Mouse (Mus musculus) central nervous system, embryonic 11.5 days (tissue): ENCODE measurements around the gene Spag16. TPM values are rescaled to one million over a fixed set of nuclear protein-coding genes. Genes with fewer than 3 reads are reported as not detected.

Experiments used
- polyA plus RNA-seq: library from polyadenylated mRNA; depleted of rRNA; stranded (reverse); fragments of >200 nt; gene quantifications from 2 replicates; pipeline ENCODE4 v1.2.3, GENCODE M21; 2012; rRNA removed

Gene Spag16
- 1.4 and 2.0 TPM in 2 replicates for polyA plus RNA-seq

DNA sequence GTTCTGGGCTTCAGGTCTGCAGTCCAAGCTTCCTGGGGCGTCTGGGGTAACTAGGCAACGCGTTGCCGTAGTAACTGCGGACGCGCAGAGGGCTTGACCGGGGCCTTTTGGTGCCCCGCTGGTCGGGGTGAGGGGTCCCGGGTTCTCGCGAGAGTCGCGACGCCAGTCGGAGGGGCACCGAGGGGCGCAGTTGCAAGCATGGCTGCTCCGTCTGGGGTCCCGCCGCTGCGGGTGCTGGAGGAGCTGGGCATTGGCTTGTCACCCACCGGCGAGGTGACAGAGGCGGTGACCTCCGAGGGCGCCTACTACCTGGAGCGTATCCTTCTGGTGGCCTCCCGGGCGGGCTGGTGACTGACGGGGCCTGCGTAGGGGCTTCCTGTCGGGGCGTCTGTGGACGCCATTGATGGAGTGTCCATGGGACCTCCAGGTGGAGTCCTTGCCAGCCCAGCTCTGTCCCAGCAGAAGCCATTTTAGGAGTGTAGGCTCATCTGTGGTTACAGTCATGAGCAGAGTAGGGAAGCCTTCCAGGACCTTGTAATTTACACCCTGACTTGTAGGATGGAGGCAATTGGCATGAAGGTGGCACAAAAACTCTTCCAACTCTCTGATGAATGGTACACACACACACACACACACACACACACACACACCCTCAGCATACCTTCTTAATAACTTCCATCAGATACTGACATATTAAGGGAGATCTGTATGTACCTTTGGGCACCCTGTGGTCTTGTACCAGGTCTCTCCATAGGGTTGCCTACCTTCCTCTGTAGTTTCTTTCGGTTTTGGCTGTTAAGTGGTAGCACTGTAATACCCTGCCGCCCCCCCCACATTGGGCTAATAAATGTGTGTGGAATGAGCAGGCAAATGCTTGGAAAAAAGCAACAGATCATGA lies at the start of gene Spag16:
Gene Spag16, plus strand, starts transcription at position 165 of the 898 bp plus-strand sequence.

DNA sequence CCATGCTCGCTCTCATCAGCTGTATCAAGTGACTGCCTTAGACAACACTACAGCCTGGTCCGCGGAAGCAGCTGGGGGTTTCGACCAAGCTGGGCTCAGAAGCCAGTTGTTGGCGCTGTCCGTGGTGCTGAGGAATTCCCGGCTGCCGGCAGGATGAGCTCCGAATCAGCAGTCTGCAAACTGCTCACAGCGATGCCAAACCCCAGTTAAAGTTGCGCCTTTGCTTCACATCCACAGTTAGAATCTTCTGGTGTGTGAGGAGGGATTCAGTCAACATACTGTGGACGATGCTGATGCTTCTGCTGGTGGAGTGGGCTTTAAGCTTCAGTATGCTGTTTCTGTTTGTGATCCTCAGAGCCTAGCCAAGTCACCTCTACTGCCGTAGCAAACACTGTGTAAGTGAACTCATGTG lies 898.9 kb downstream of the Spag16 start, which contains the start of gene Vwc2l:
Gene Vwc2l, plus strand, starts transcription at position 61 of the 412 bp plus-strand sequence.

Other genes starting within 250 kb of the Spag16 start
- gene Ikzf2, start 139.7 kb upstream of the Spag16 start, polyA plus RNA-seq, result 3.5 and 4.2 TPM in 2 replicates